Mouse (Mus musculus) thymus, adult 2 months (tissue): ENCODE results near the gene Slc5a8.

ENCODE experiments used
- CTCF ChIP-seq: fragments of 200-500 bp; IDR thresholded peaks from 2 replicates; pipeline ENCODE4 v1.5.1; 2012; ENCODE audit warnings: mild to moderate bottlenecking, control low read depth, low read length, moderate library complexity, borderline replicate concordance; ENCODE audit not compliant: control insufficient read depth, poor library complexity, insufficient read depth; ENCODE audit errors: extremely low read depth
- POLR2A ChIP-seq: fragments of 200-500 bp; IDR thresholded peaks from 2 replicates; pipeline ENCODE4 v1.6.1; 2012; ENCODE audit warnings: mild to moderate bottlenecking, low read length, control low read depth, moderate library complexity; ENCODE audit not compliant: control insufficient read depth, poor library complexity, insufficient read depth; ENCODE audit errors: extremely low read depth

GRCm38 (mm10) chr10:88853326-88853725 lies 32.5 kb upstream of the Slc5a8 start:
- TF ChIP-seq POLR2A (no peak), CTCF (no peak)
